Mouse (Mus musculus) embryo, embryonic 10 days (tissue): ENCODE results near the gene Dirc2.

ENCODE experiments used
- DNase-seq: peaks from one replicate; pipeline ENCODE4 v3.0.0-alpha.2; 2015; ENCODE audit warnings: low spot score

Dirc2 gene

GRCm38 (mm10) chr16:35772598-35772997 lies 3.4 kb upstream of the Dirc2 start:
- no peak for DNase-seq

DNA sequence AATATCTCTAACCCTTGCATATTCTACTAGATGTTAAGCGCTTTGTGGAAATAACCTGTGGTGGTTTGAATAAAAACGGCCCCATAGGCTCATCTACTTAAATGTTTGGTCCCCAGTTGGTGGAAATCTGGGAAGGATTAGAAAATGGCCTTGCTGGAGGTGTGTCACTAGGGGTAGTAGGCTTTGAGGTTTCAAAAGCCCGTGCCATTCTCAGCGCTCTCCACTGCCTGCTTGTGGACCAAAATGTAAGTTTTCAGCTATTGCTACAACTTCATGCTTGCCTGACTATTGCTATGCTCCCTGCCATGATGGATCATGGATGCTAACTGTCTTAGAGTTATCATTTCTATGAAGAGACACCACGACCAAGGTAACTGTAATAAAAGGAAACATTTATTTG lies 2.5 kb upstream of the Dirc2 start:
- DNase-seq = no peak

DNA sequence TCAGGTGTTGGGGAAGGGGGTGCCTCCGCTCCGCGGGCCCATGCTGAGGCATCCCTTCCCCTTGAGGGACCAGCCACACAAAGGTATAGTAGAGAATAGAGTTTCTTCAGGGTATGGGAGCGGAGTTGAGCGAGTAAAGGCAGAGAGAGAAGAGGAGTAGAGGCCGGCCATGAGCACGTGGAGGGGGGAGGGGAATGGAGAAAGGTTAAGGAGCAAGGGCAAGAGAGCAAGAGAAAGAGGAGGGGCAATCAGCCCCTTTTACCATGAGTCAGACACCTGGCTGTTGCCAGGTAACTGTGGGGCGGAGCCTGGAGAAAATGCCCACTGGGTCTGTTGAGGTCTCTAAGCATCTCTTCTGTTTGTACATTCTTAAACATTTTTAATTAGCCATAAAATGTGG lies 2.0 kb upstream of the Dirc2 start:
- DNase-seq = no peak

- peak; percentile 96 for DNase-seq
Measured at GRCm38 (mm10) chr16:35769878-35770657, 912 bp upstream of the Dirc2 start, which contains the start of gene Hspbap1. Gene Hspbap1 (plus strand): TSS chr16:35770375.

DNA sequence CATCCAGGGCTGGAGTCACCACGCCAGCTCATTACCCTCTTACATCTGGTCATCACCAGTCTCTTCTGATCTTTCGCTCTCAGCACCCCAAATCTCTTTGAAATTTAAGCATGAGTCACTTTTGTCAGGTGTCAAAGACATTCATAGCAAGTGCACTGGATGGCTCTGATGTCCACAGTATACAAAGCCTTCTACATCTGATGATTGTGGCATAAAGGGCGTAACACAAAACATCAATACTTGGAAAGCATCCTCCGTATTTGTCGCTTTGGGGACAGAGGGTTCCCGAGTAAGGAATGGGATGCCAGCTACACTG lies 729 bp downstream of the Dirc2 start:
- no peak for DNase-seq

- no peak for DNase-seq
Measured at GRCm38 (mm10) chr16:35766366-35766765, 2.8 kb downstream of the Dirc2 start.

- no peak for DNase-seq
Measured at GRCm38 (mm10) chr16:35765449-35765848, 3.7 kb downstream of the Dirc2 start.

GRCm38 (mm10) chr16:35764941-35765340 lies 4.2 kb downstream of the Dirc2 start:
- no peak for DNase-seq

GRCm38 (mm10) chr16:35763590-35764296 lies 5.4 kb downstream of the Dirc2 start:
- no peak for DNase-seq

DNA sequence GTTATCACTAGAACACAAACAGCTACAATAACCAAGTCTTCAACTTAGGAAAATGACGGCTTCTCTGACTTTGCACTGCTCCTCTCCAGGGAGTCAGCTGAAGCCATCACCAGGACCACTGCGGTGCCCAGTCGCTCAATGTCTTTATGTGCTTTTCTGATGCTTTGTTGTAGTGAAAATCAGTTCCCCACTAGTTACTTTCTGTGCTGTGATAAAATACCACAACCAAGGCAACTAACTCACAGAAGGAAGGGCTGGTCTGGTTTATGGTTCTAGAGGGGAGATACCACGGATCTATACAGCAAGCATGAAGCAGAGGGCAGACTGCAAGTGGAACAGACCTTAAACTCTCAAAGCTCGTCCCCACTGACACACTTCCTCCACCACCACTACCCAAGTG lies 9.8 kb downstream of the Dirc2 start:
- DNase-seq = no peak

- DNase-seq = no peak
Measured at GRCm38 (mm10) chr16:35756697-35757096, 12.5 kb downstream of the Dirc2 start.

DNA sequence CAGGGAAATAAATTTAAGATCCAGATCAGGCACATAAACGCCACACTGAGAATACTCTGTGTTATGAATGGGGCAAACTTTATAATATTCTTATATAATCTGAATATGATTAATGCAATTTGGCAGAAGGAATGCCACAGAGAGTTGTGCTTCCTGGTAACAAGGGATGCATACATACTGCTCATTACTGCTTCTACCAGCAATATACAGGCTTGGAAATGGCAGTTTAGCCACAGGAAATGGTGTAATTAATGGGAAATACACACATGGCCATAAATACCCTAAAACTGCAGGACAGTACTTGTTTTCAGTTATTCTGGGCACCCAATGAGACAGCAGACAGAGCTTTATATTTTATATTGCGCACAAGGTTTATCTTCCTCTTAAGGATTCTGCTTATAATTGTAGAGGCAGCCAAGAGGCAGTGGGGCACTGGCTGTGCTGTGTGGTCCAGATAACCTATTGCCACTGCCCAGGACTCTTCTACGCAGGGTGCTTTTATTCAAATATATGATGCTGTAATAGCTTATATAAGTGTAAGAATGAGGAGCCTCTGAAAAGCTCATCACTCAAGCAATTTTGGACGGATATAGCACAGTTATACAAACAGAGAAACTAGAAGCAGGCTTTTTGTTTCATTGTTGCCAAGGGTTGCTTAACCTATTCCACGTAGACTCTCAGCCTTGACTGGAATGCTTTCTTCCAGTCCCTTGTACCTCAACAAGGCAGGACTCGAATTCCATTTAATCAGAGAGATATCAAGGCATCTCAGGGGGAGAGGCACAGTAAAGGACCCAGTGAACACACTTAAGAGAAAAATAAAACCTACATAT lies 13.4 kb downstream of the Dirc2 start:
- DNase-seq = no peak

- DNase-seq = no peak
Measured at GRCm38 (mm10) chr16:35753926-35754325, 15.2 kb downstream of the Dirc2 start.

DNA sequence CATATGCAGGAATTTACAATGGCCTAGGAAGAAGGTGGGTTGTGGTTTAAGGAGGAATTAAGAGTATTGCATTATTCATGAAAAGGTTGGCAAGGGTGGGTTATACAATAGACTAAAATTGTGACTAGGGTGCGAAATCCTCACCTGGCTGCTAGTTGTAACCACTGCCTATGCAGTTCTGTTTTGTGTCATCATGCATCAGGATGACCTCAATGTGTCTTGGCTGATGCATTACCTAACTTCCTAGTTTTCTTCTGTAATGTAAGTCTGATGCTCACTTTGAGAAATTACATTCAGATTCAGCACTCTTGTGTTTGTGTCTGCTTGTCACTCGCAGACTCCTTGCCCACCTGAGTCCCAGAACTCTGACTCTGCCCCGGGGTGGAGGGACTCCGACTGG lies 17.3 kb downstream of the Dirc2 start:
- DNase-seq = no peak

GRCm38 (mm10) chr16:35749385-35749784 lies 19.8 kb downstream of the Dirc2 start:
- DNase-seq = no peak

GRCm38 (mm10) chr16:35748237-35748603 lies 20.9 kb downstream of the Dirc2 start:
- DNase-seq = no peak

GRCm38 (mm10) chr16:35747417-35748236 lies 21.5 kb downstream of the Dirc2 start:
- DNase-seq = no peak

GRCm38 (mm10) chr16:35742251-35742937 lies 26.8 kb downstream of the Dirc2 start:
- DNase-seq = no peak

DNA sequence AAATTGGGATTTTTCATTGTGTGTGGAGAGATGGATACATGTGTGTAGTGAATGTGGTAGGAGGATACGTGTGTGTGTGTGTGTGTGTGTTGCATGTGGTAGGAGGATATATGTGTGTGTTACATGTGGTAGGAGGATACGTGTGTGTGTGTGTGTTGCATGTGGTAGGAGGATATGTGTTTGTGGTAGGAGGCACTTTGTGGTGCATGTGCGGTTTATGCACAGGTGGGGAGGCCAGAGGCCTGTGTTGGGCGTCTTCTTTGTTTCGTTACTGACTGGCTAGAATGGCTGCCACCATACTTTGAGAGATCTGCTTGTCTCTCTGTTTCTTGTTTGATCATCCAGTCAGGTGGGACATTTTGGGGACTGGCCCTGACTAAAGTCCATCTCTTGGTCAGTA lies 27.5 kb downstream of the Dirc2 start:
- DNase-seq = no peak

DNA sequence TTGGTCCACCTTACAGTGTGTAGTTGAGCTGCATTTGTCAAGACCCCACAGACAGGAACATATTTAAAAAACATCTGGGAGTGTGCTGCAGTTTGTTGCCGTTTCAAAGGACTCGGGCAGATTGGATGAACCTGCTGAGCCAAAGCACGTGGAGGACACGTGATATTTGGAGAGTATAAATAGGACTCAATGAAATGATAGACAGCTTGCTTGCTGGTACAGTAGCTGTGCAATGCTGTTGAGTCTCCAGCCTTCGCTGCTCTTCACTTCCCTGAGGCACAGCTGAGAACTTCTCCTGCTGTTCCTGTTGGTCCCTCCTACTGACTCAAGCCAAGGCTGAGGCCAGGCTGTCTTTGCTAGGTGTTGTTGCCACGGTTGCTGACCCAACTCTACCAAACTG lies 28.2 kb downstream of the Dirc2 start:
- DNase-seq = no peak

- no peak for DNase-seq
Measured at GRCm38 (mm10) chr16:35740357-35740756, 28.8 kb downstream of the Dirc2 start.
